Mouse (Mus musculus) forebrain, embryonic 14.5 days (tissue): Measurements from ENCODE around the gene Il18. TPM values are rescaled to one million over a fixed set of nuclear protein-coding genes. Genes with fewer than 3 reads are reported as not detected.

Experiments
- ATAC-seq: fragments of 200-750 bp; cut with Nextera tagmentation; 2 replicates; pipeline ENCODE4 v1.8.0; 2017; ENCODE audit warnings: mild to moderate bottlenecking, moderate library complexity
- DNase-seq: peaks from one replicate; pipeline ENCODE4 v3.0.0-alpha.2; 2015; ENCODE audit warnings: low spot score
- H3K27ac ChIP-seq: fragments of 300-500 bp; sonication (generic); 2 replicates; pipeline ENCODE4 v1.5.1; 2014; ENCODE audit warnings: low read depth, mild to moderate bottlenecking, control low read depth, low read length, moderate library complexity
- H3K27me3 ChIP-seq: fragments of 300-500 bp; sonication (generic); replicated peaks from 2 replicates; pipeline ENCODE4 v1.6.1; 2014; ENCODE audit warnings: low read length, control low read depth, mixed read lengths; ENCODE audit not compliant: control insufficient read depth, insufficient read depth
- H3K36me3 ChIP-seq: fragments of 300-500 bp; sonication (generic); 2 replicates; pipeline ENCODE4 v1.6.1; 2014; ENCODE audit warnings: low read length, control low read depth; ENCODE audit not compliant: control insufficient read depth, insufficient read depth
- H3K4me1 ChIP-seq: fragments of 300-500 bp; sonication (generic); 2 replicates; pipeline ENCODE4 v1.6.1; 2014; ENCODE audit warnings: antibody characterized with exemption, low read length, control low read depth; ENCODE audit not compliant: control insufficient read depth, insufficient read depth
- H3K4me2 ChIP-seq: fragments of 300-500 bp; sonication (generic); 2 replicates; pipeline ENCODE4 v1.6.1; 2014; ENCODE audit warnings: mild to moderate bottlenecking, control low read depth, low read length
- H3K4me3 ChIP-seq: fragments of 300-500 bp; sonication (generic); 2 replicates; pipeline ENCODE4 v1.5.1; 2014; ENCODE audit warnings: low read depth, low read length, control low read depth
- H3K9ac ChIP-seq: fragments of 300-500 bp; sonication (generic); 2 replicates; pipeline ENCODE4 v1.6.1; 2014; ENCODE audit warnings: mild to moderate bottlenecking, low read length, control low read depth, moderate library complexity
- H3K9me3 ChIP-seq: fragments of 300-500 bp; sonication (generic); replicated peaks from 2 replicates; pipeline ENCODE4 v1.6.1; 2016; ENCODE audit warnings: low read length, control low read depth, mixed read lengths; ENCODE audit not compliant: control insufficient read depth
- WGBS: fragments of 180-500 bp; shearing (Covaris S2); extraction: QIAGEN DNeasy Blood & Tissue Kit; methylation state at CpG from one replicate; pipeline ENCODE4 v1.1.7; 2014; 5-methylcytosine and 5-hydroxymethylcytosine counted together
- polyA plus RNA-seq: library from polyadenylated mRNA; unstranded; fragments of >200 nt; fragmentation: Nextera tagmentation; extraction: Ambion mirVana; gene quantifications from 2 replicates; pipeline ENCODE4 v1.2.1, GENCODE M21; 2014

Il18 gene
- polyA plus RNA-seq, 1 experiment from 2014 or later: 18.4 TPM

GRCm38 (mm10) chr9:50525585-50525984 is 29.0 kb upstream of the Il18 start:
- H3K4me2 ChIP-seq: no peak overlapping the region
- WGBS: 85% methylated on average over 5 of the region's 5 CpGs
- ATAC-seq (no peak), DNase-seq (no peak)
- H3K36me3 ChIP-seq: no peaks in the 10 kb centered on the region; the same call in 1 of the 2 replicates
- H3K27me3 ChIP-seq: no peaks in the 10 kb centered on the region
- H3K27ac ChIP-seq: no peak overlapping the region
- H3K9me3 ChIP-seq: no peaks in the 10 kb centered on the region
- peaks cover 4% of the 10 kb centered on the region for H3K4me1 ChIP-seq
- no peak overlapping the region for H3K4me3 ChIP-seq
- H3K9ac ChIP-seq: no peak overlapping the region

- H3K27ac ChIP-seq: no peak overlapping the region
- no peaks in the 10 kb centered on the region for H3K9me3 ChIP-seq
- peak overlapping the region; percentile 74; the same call in 1 of the 2 replicates for H3K9ac ChIP-seq
- 44% methylated on average over 7 of the region's 7 CpGs for WGBS
- no peak for DNase-seq
- no peaks in the 10 kb centered on the region for H3K27me3 ChIP-seq
- ATAC-seq: peak; percentile 19; the same call in 1 of the 2 replicates
- peak overlapping the region; percentile 73 for H3K4me3 ChIP-seq
- peak overlapping the region; percentile 53 for H3K4me2 ChIP-seq
- H3K36me3 ChIP-seq: no peaks in the 10 kb centered on the region
- H3K4me1 ChIP-seq: peaks cover 4% of the 10 kb centered on the region
Measured at GRCm38 (mm10) chr9:50527860-50528259, 26.8 kb upstream of the Il18 start.

GRCm38 (mm10) chr9:50528293-50528892 is 26.2 kb upstream of the Il18 start, which contains the start of gene Pts:
Gene Pts, minus strand, starts transcription at chr9:50528724.
- Histone ChIP-seq H3K27ac (peak within 1 kb of the TSS; percentile 44; the same call in 1 of the 2 replicates), H3K4me3 (peak within 1 kb of the TSS; percentile 73), H3K4me2 (peak within 1 kb of the TSS; percentile 53), H3K9me3 (no peaks in the 10 kb centered on the region), H3K36me3 (no peaks in the 10 kb centered on the region), H3K9ac (peak within 1 kb of the TSS; percentile 74), H3K27me3 (no peaks in the 10 kb centered on the region), H3K4me1 (peaks cover 4% of the 10 kb centered on the region)
- under 1% methylated on average over 54 of the region's 54 CpGs for WGBS
- peak; percentile 99 for ATAC-seq
- DNase-seq: peak; percentile 99

GRCm38 (mm10) chr9:50530890-50531289 is 23.7 kb upstream of the Il18 start:
- H3K4me1 ChIP-seq: peaks cover 4% of the 10 kb centered on the region
- H3K9me3 ChIP-seq: no peaks in the 10 kb centered on the region
- H3K27me3 ChIP-seq: no peaks in the 10 kb centered on the region
- H3K4me3 ChIP-seq: no peak overlapping the region
- H3K9ac ChIP-seq: no peak overlapping the region
- H3K36me3 ChIP-seq: no peaks in the 10 kb centered on the region
- no peak overlapping the region for H3K4me2 ChIP-seq
- H3K27ac ChIP-seq: no peak overlapping the region
- DNase-seq (peak; percentile 57), ATAC-seq (no peak)
- 26% methylated on average over 2 of the region's 2 CpGs for WGBS

- ATAC-seq: no peak
- WGBS: 89% methylated on average over 11 of the region's 11 CpGs
- H3K36me3 ChIP-seq: no peaks in the 10 kb centered on the region
Measured at GRCm38 (mm10) chr9:50533328-50533727, 21.3 kb upstream of the Il18 start.

GRCm38 (mm10) chr9:50533791-50534190 is 20.8 kb upstream of the Il18 start:
- Histone ChIP-seq H3K27me3 (no peaks in the 10 kb centered on the region), H3K4me1 (no peaks in the 10 kb centered on the region), H3K9ac (no peak overlapping the region), H3K27ac (no peak overlapping the region), H3K9me3 (no peaks in the 10 kb centered on the region), H3K4me3 (no peak overlapping the region), H3K36me3 (no peaks in the 10 kb centered on the region), H3K4me2 (no peak overlapping the region)
- DNase-seq (no peak), ATAC-seq (no peak)
- WGBS: 80% methylated on average over 3 of the region's 3 CpGs

More at GRCm38 (mm10) chr9:50533328-50533727, 21.3 kb upstream of the Il18 start:
- Histone ChIP-seq H3K27ac (no peak overlapping the region), H3K9me3 (no peaks in the 10 kb centered on the region), H3K4me2 (no peak overlapping the region), H3K4me1 (no peaks in the 10 kb centered on the region), H3K4me3 (no peak overlapping the region), H3K9ac (no peak overlapping the region), H3K27me3 (no peaks in the 10 kb centered on the region)
- no peak for DNase-seq

- no peak overlapping the region for H3K27ac ChIP-seq
- H3K9me3 ChIP-seq: no peaks in the 10 kb centered on the region
- H3K4me1 ChIP-seq: no peaks in the 10 kb centered on the region
- H3K4me2 ChIP-seq: no peak overlapping the region
- ATAC-seq (no peak), DNase-seq (no peak)
- no peak overlapping the region for H3K4me3 ChIP-seq
- 83% methylated on average over 5 of the region's 5 CpGs for WGBS
- H3K27me3 ChIP-seq: no peaks in the 10 kb centered on the region
- H3K9ac ChIP-seq: no peak overlapping the region
- H3K36me3 ChIP-seq: no peaks in the 10 kb centered on the region
Measured at GRCm38 (mm10) chr9:50535930-50536329, 18.7 kb upstream of the Il18 start.

GRCm38 (mm10) chr9:50536603-50537135 is 18.0 kb upstream of the Il18 start:
- Histone ChIP-seq H3K4me1 (no peaks in the 10 kb centered on the region), H3K36me3 (no peaks in the 10 kb centered on the region), H3K4me2 (no peak overlapping the region), H3K9ac (no peak overlapping the region), H3K27ac (no peak overlapping the region), H3K4me3 (no peak overlapping the region), H3K9me3 (no peaks in the 10 kb centered on the region), H3K27me3 (no peaks in the 10 kb centered on the region)
- ATAC-seq (no peak), DNase-seq (no peak)
- 87% methylated on average over 7 of the region's 7 CpGs for WGBS

- H3K4me1 ChIP-seq: no peaks in the 10 kb centered on the region
- ATAC-seq (no peak), DNase-seq (no peak)
- no peak overlapping the region for H3K4me3 ChIP-seq
- no peaks in the 10 kb centered on the region for H3K27me3 ChIP-seq
- no peak overlapping the region for H3K27ac ChIP-seq
- H3K36me3 ChIP-seq: no peaks in the 10 kb centered on the region
- WGBS: 86% methylated on average over 4 of the region's 4 CpGs
- no peak overlapping the region for H3K9ac ChIP-seq
- H3K9me3 ChIP-seq: no peaks in the 10 kb centered on the region
- H3K4me2 ChIP-seq: no peak overlapping the region
Measured at GRCm38 (mm10) chr9:50537295-50537694, 17.3 kb upstream of the Il18 start.
